Mouse (Mus musculus) MEL (cell line): ENCODE measurements at regions not wholly inside any gene's neighbourhood (a gene's known extent, or its start where the extent isn't known, plus 50 kb on each side); places are given as distances from the start of the nearest gene placed in this dataset.

Source experiments
- BHLHE40 ChIP-seq: IDR thresholded peaks from 2 replicates; pipeline ENCODE4 v1.6.1; 2012; ENCODE audit warnings: low read depth, mild to moderate bottlenecking, inconsistent platforms, low read length, improper control_type of control experiment, borderline replicate concordance
- CTCF ChIP-seq, 3 experiments: IDR thresholded peaks in 2 of 3; conservative IDR thresholded peaks in 1 of 3; 2 replicates each; pipeline ENCODE4 v1.5.1; 2011 to 2012; ENCODE audit warnings: low read length in 3 of 3, low read depth in 2 of 3, mild to moderate bottlenecking in 2 of 3, improper control_type of control experiment in 1 of 3, inconsistent platforms in 1 of 3, mixed read lengths in 1 of 3, moderate library complexity in 1 of 3; ENCODE audit not compliant: control insufficient read depth in 1 of 3, insufficient read depth in 1 of 3, poor library complexity in 1 of 3, severe bottlenecking in 1 of 3
- MAX ChIP-seq: IDR thresholded peaks from 2 replicates; pipeline ENCODE4 v1.6.1; 2011; ENCODE audit warnings: low read length, improper control_type of control experiment
- MEF2A ChIP-seq: IDR thresholded peaks from 2 replicates; pipeline ENCODE4 v1.6.1; 2014; ENCODE audit warnings: low read depth, mild to moderate bottlenecking, inconsistent platforms, low read length, improper control_type of control experiment; ENCODE audit not compliant: poor library complexity, insufficient replicate concordance, severe bottlenecking; ENCODE audit errors: extremely low read depth
- MXI1 ChIP-seq: IDR thresholded peaks from 2 replicates; pipeline ENCODE4 v1.6.1; 2011; ENCODE audit warnings: mild to moderate bottlenecking, low read depth, low read length, improper control_type of control experiment
- MYC ChIP-seq: IDR thresholded peaks from 2 replicates; pipeline ENCODE4 v1.6.1; 2011; ENCODE audit warnings: low read depth, mild to moderate bottlenecking, low read length, improper control_type of control experiment, moderate library complexity
- SIN3A ChIP-seq: IDR thresholded peaks from 2 replicates; pipeline ENCODE4 v1.6.1; 2012; ENCODE audit warnings: low read length, improper control_type of control experiment, inconsistent platforms
- USF1 ChIP-seq: IDR thresholded peaks from 2 replicates; pipeline ENCODE4 v1.6.1; 2014; ENCODE audit warnings: low read depth, mild to moderate bottlenecking, inconsistent platforms, low read length, improper control_type of control experiment, moderate library complexity
- USF2 ChIP-seq, 2 experiments: IDR thresholded peaks; 2 replicates each; pipeline ENCODE4 v1.6.1; 2011 to 2012; ENCODE audit warnings: improper control_type of control experiment in 2 of 2, low read length in 2 of 2, borderline replicate concordance in 1 of 2, inconsistent platforms in 1 of 2, low read depth in 1 of 2, mild to moderate bottlenecking in 1 of 2; ENCODE audit not compliant: insufficient read depth in 1 of 2
- ZC3H11A ChIP-seq: IDR thresholded peaks from 2 replicates; pipeline ENCODE4 v1.6.1; 2012; ENCODE audit warnings: low read depth, mild to moderate bottlenecking, inconsistent platforms, low read length, improper control_type of control experiment
- ZMIZ1 ChIP-seq: IDR thresholded peaks from 2 replicates; pipeline ENCODE4 v1.6.1; 2012; ENCODE audit warnings: low read depth, mild to moderate bottlenecking, inconsistent platforms, low read length, improper control_type of control experiment, moderate library complexity

DNA sequence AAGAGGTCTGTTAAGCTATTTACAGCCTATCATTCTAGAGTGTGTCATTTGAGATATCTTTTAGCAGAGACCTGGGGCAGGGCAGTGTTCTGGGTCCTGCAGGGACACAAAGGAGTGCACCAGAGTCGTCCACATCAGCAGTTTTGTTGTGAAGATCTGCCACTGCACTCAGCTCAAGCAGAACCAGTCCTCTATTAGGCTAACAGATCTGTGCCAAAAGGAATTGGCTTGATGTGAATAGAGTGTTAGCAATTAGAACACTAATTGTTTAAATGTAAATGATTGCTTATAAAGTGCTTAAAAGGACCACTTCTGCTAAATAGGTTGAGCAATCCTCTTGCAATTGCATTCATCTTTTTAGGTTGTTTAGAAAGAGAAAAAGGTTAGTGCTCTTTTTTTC is 215.3 kb downstream of the En1 start:
- no peak for TF ChIP-seq BHLHE40
- TF ChIP-seq CTCF (IDR thresholded peaks at IDR 0.05 in 2 of 3, conservative IDR thresholded peaks at IDR 0.05 in 1 of 3; ENCODE audit: control insufficient read depth in 1 of 3, insufficient read depth in 1 of 3, low read depth in 2 of 3, low read length in 3 of 3, poor library complexity in 1 of 3, severe bottlenecking in 1 of 3), result no peak
- no peak for TF ChIP-seq USF2 (IDR thresholded peaks at IDR 0.05; ENCODE audit: borderline replicate concordance in 1 of 2, insufficient read depth in 1 of 2, low read depth in 1 of 2, low read length in 2 of 2)
- TF ChIP-seq ZC3H11A, result no peak
- TF ChIP-seq MXI1, result no peak
- TF ChIP-seq ZMIZ1, result no peak
- TF ChIP-seq MEF2A, result no peak
- no peak for TF ChIP-seq USF1
- TF ChIP-seq MAX, result no peak
- TF ChIP-seq SIN3A, result no peak
- no peak for TF ChIP-seq MYC
